Mouse (Mus musculus): ENCODE data around the gene Gm27027. TPM values are rescaled to one million over a fixed set of nuclear protein-coding genes. Genes with fewer than 3 reads are reported as not detected.

Gene Gm27027
- polyA plus RNA-seq, 1 experiment from 2014 or later: not detected

- Histone ChIP-seq H3K9ac (no peak overlapping the region), H3K27me3 (peaks cover 7% of the 10 kb centered on the region; the same call in 1 of the 2 replicates), H3K27ac (no peak overlapping the region), H3K4me3 (replicated peaks) (no peak overlapping the region), H3K4me1 (peaks cover 29% of the 10 kb centered on the region), H3K36me3 (peaks cover 15% of the 10 kb centered on the region), H3K9me3 (replicated peaks) (no peaks in the 10 kb centered on the region), H3K4me2 (no peak overlapping the region)
- 54% methylated on average over 7 of the region's 7 CpGs for WGBS
- ATAC-seq (replicated peaks; ENCODE audit: low FRiP score): no peak
Observed at GRCm38 (mm10) chr2:93975041-93975440, 21.1 kb downstream of the Gm27027 start.

- Histone ChIP-seq H3K9ac (no peak overlapping the region), H3K4me3 (replicated peaks) (no peak overlapping the region), H3K4me2 (no peak overlapping the region), H3K4me1 (peaks cover 16% of the 10 kb centered on the region), H3K27ac (no peak overlapping the region), H3K36me3 (no peaks in the 10 kb centered on the region), H3K9me3 (replicated peaks) (no peaks in the 10 kb centered on the region), H3K27me3 (peaks cover 7% of the 10 kb centered on the region; the same call in 1 of the 2 replicates)
- WGBS: 75% methylated on average over 3 of the region's 3 CpGs
- ATAC-seq (replicated peaks; ENCODE audit: low FRiP score): no peak
Observed at GRCm38 (mm10) chr2:93971647-93972046, 24.5 kb downstream of the Gm27027 start.

- H3K9ac ChIP-seq: no peak overlapping the region
- H3K27ac ChIP-seq: no peak overlapping the region
- H3K27me3 ChIP-seq: peaks cover 7% of the 10 kb centered on the region
- H3K9me3 ChIP-seq (replicated peaks): no peaks in the 10 kb centered on the region
- H3K4me2 ChIP-seq: no peak overlapping the region
- no peaks in the 10 kb centered on the region for H3K4me1 ChIP-seq
- 55% methylated on average over 7 of the region's 7 CpGs for WGBS
- H3K36me3 ChIP-seq: no peaks in the 10 kb centered on the region
- H3K4me3 ChIP-seq (replicated peaks): no peak overlapping the region
- no peak for ATAC-seq (replicated peaks; ENCODE audit: low FRiP score)
Observed at GRCm38 (mm10) chr2:93964494-93965160, 31.5 kb downstream of the Gm27027 start.

GRCm38 (mm10) chr2:93963802-93964201 is 32.4 kb downstream of the Gm27027 start:
- ATAC-seq (replicated peaks; ENCODE audit: low FRiP score): no peak
- Histone ChIP-seq H3K4me1 (no peaks in the 10 kb centered on the region), H3K4me3 (replicated peaks) (no peak overlapping the region), H3K9ac (no peak overlapping the region), H3K9me3 (replicated peaks) (no peaks in the 10 kb centered on the region), H3K36me3 (no peaks in the 10 kb centered on the region), H3K4me2 (no peak overlapping the region), H3K27me3 (peaks cover 14% of the 10 kb centered on the region), H3K27ac (no peak overlapping the region)
- 55% methylated on average over 1 of the region's 1 CpGs for WGBS

GRCm38 (mm10) chr2:93961716-93962115 is 34.4 kb downstream of the Gm27027 start:
- no peak overlapping the region for H3K9ac ChIP-seq
- peaks cover 8% of the 10 kb centered on the region for H3K4me1 ChIP-seq
- WGBS: 70% methylated on average over 8 of the region's 8 CpGs
- H3K36me3 ChIP-seq: no peaks in the 10 kb centered on the region
- no peak overlapping the region for H3K4me2 ChIP-seq
- ATAC-seq (replicated peaks; ENCODE audit: low FRiP score): no peak; the same call in 1 of the 2 replicates
- H3K9me3 ChIP-seq (replicated peaks): no peaks in the 10 kb centered on the region
- H3K27ac ChIP-seq: peak overlapping the region; percentile 3; the same call in 1 of the 2 replicates
- no peak overlapping the region for H3K4me3 ChIP-seq (replicated peaks)
- peaks cover 35% of the 10 kb centered on the region for H3K27me3 ChIP-seq

- H3K9me3 ChIP-seq (replicated peaks): no peaks in the 10 kb centered on the region
- WGBS: 73% methylated on average over 8 of the region's 8 CpGs
- no peak overlapping the region for H3K9ac ChIP-seq
- H3K36me3 ChIP-seq: no peaks in the 10 kb centered on the region
- no peak overlapping the region for H3K27ac ChIP-seq
- no peak overlapping the region for H3K4me2 ChIP-seq
- H3K4me1 ChIP-seq: peaks cover 31% of the 10 kb centered on the region
- no peak for ATAC-seq (replicated peaks; ENCODE audit: low FRiP score)
- H3K4me3 ChIP-seq (replicated peaks): no peak overlapping the region
- H3K27me3 ChIP-seq: peaks cover 58% of the 10 kb centered on the region
Observed at GRCm38 (mm10) chr2:93959346-93959745, 36.8 kb downstream of the Gm27027 start.

GRCm38 (mm10) chr2:93958216-93958615 is 37.9 kb downstream of the Gm27027 start:
- no peak for ATAC-seq (replicated peaks; ENCODE audit: low FRiP score)
- Histone ChIP-seq H3K4me2 (no peak overlapping the region), H3K9me3 (replicated peaks) (no peaks in the 10 kb centered on the region), H3K9ac (no peak overlapping the region), H3K4me3 (replicated peaks) (no peak overlapping the region), H3K27me3 (peaks cover 70% of the 10 kb centered on the region), H3K4me1 (peaks cover 31% of the 10 kb centered on the region), H3K27ac (no peak overlapping the region), H3K36me3 (no peaks in the 10 kb centered on the region)
- WGBS: 75% methylated on average over 3 of the region's 3 CpGs

- Histone ChIP-seq H3K9ac (no peak overlapping the region), H3K9me3 (replicated peaks) (no peaks in the 10 kb centered on the region), H3K4me2 (no peak overlapping the region), H3K36me3 (no peaks in the 10 kb centered on the region), H3K4me3 (replicated peaks) (no peak overlapping the region; the same call in 1 of the 2 replicates), H3K4me1 (peaks cover 31% of the 10 kb centered on the region), H3K27ac (no peak overlapping the region), H3K27me3 (peaks cover 74% of the 10 kb centered on the region)
- 47% methylated on average over 8 of the region's 8 CpGs for WGBS
- no peak for ATAC-seq (replicated peaks; ENCODE audit: low FRiP score)
Observed at GRCm38 (mm10) chr2:93957785-93958175, 38.4 kb downstream of the Gm27027 start.

- H3K27ac ChIP-seq: peak within 1 kb of the TSS; percentile 39
- peaks cover 80% of the 10 kb centered on the region for H3K27me3 ChIP-seq
- peak within 1 kb of the TSS; percentile 65 for H3K4me3 ChIP-seq (replicated peaks)
- H3K4me2 ChIP-seq: peak within 1 kb of the TSS; percentile 98
- H3K4me1 ChIP-seq: peaks cover 31% of the 10 kb centered on the region
- WGBS: 6% methylated on average over 58 of the region's 62 CpGs
- H3K9me3 ChIP-seq (replicated peaks): no peaks in the 10 kb centered on the region
- ATAC-seq (replicated peaks; ENCODE audit: low FRiP score): peak; percentile 53
- H3K36me3 ChIP-seq: no peaks in the 10 kb centered on the region
- H3K9ac ChIP-seq: peak within 1 kb of the TSS; percentile 71
Observed at GRCm38 (mm10) chr2:93956908-93957784, 39.0 kb downstream of the Gm27027 start, which contains the start of gene Gm13889. Gene Gm13889, minus strand, starts transcription at chr2:93957201.

- Histone ChIP-seq H3K27me3 (peaks cover 83% of the 10 kb centered on the region), H3K9me3 (replicated peaks) (no peaks in the 10 kb centered on the region), H3K4me1 (peaks cover 31% of the 10 kb centered on the region), H3K27ac (peak overlapping the region; percentile 39), H3K9ac (peak overlapping the region; percentile 71), H3K4me3 (replicated peaks) (peak overlapping the region; percentile 65), H3K36me3 (no peaks in the 10 kb centered on the region), H3K4me2 (peak overlapping the region; percentile 98)
- WGBS: 0% methylated on average over 43 of the region's 44 CpGs
- ATAC-seq (replicated peaks; ENCODE audit: low FRiP score): peak; percentile 51; the same call in 1 of the 2 replicates
Observed at GRCm38 (mm10) chr2:93956331-93956801, 39.8 kb downstream of the Gm27027 start.

GRCm38 (mm10) chr2:93955886-93956285 is 40.3 kb downstream of the Gm27027 start:
- Histone ChIP-seq H3K4me3 (replicated peaks) (peak overlapping the region; percentile 65), H3K9ac (peak overlapping the region; percentile 71), H3K27ac (peak overlapping the region; percentile 39; the same call in 1 of the 2 replicates), H3K36me3 (no peaks in the 10 kb centered on the region), H3K27me3 (peaks cover 83% of the 10 kb centered on the region), H3K4me1 (peaks cover 31% of the 10 kb centered on the region), H3K4me2 (peak overlapping the region; percentile 98), H3K9me3 (replicated peaks) (no peaks in the 10 kb centered on the region)
- 0 out of 2 replicates have a peak, but pooled peaks have one; percentile 5 for ATAC-seq (replicated peaks; ENCODE audit: low FRiP score)
- under 1% methylated on average over 31 of the region's 31 CpGs for WGBS
